Mouse (Mus musculus) right cerebral cortex, adult 18-20 months (tissue): Measurements from ENCODE around the gene Ltn1.

Experiments
- DNase-seq: peaks from one replicate; pipeline ENCODE4 v3.0.0; 2022; ENCODE audit warnings: mixed read lengths

Gene Ltn1

GRCm38 (mm10) chr16:87432033-87432814, at the start of gene Ltn1:
Ltn1 (minus strand) TSS chr16:87432612.
- DNase-seq = peak; percentile 99

- no peak for DNase-seq
Measured at GRCm38 (mm10) chr16:87470579-87470978, 38.2 kb upstream of the Ltn1 start.

DNA sequence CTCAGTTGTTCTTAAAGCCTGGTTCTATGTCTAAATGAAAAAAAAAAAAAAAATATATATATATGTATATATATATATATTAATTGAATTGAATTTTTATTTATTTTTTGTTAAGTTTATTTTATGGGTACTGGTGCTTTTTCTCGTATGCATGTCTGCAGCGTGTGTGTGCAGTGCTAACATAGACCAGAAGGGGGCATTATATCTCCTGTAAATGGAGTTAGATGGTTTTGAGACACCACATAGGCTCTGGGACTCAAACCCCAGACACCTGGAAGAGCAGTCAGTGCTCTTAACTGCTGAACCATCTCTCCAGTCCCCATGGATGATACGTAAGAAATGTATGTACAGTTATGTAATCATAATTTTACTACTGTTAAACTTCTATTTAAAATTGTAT, 26.3 kb upstream of the Ltn1 start:
- DNase-seq = no peak

DNA sequence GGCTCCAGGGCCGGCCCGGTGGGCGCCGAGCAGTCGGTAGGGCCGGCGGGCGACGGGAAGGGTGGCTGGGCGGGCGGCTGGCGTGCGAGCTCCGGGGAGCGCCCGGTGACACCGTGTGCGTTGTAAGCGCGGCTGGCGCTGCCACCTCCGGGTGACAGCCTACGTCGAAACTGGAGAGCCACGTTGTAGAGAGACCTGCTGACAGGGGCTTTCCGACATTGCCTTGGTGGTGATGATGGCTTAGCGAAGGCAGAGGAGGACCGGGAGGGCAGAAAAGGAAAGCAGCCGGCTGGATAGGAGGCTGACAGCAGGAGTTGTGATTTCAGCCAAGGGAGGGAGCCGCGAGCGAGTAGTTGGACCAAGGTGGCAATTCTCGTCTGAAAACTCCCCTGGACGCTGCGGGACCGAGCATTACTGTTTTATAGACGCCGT, 22.8 kb upstream of the Ltn1 start:
- DNase-seq = no peak

DNA sequence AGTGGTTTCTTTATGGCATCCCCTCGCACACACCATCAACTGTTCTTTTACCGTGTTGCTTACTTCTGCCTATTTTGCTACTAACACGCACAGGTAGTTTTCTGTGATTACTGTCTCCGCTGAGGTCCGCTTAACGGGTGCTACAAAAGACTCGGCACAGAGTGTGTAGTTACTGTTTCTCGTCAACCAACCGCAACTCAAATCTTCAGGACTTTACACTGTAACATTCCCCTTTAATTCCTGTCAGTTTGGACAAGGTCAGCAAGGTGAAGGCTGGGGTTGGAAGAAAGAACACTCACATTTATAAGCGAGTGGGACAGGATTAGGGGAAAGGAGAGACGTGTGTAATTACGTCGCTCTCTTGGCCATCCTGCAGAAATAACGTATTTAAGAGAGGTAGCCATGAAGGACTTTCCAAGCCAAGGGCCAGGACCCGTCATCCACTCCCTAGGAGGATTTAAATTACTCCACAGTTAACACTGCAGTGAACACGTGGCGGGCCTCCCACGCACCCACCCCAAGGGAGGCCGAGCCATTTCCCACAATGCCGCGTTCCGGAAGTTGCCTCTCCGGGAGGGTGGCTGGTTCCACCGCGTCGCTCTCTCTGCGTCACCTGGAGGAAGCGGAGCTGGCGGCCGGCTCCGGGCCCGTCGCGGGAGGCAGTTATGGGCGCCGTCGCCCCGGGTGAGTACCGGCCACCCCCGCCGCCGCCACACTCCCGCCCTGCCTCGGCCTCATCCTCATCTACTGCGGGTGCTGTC, 22.2 kb upstream of the Ltn1 start, which contains the start of gene Usp16:
Usp16 (plus strand) TSS at position 285 of the 761 bp plus-strand sequence.
- peak; percentile 96 for DNase-seq

- DNase-seq = no peak
Measured at GRCm38 (mm10) chr16:87453226-87453625, 20.8 kb upstream of the Ltn1 start.

DNA sequence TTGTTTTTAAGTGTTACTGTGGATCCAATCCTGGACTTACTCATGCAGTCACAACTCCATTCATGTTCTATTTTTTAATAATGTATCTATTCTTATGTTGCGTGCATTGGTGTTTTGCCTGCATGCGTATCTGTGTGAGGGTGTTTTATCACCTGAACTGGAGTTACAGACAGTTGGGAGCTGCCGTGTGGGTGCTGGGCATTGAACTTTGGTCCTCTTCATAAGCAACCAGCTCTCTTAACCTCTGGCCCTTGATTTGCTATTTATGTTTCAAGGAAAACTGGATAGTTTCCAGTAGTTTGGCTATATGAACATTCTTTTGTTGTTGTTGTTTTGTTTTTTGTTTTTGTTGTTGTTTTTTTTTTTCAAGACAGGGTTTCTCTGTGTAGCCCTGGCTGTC, 13.1 kb upstream of the Ltn1 start:
- DNase-seq = no peak

- no peak for DNase-seq
Measured at GRCm38 (mm10) chr16:87445110-87445509, 12.7 kb upstream of the Ltn1 start.

DNA sequence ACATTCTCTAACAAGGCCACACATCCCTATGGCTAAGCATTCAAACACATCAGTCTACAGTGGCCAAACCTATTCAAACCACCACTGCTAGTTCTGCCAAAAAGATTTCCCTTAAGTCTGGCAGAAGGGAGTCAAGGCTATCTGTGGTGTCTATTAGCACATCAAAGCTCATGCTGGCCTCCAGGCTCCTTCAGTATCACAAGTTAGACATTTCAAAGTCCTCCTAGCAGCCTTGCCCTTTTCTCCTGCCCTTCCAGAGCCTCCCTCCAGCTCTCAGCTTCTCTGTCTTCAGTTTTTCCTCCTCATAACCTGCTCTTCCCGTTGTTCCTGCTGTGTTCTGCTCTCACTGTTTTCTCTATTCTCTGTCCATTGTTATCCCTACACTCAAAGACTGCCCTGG, 11.7 kb upstream of the Ltn1 start:
- DNase-seq = no peak

GRCm38 (mm10) chr16:87443245-87443644, 10.8 kb upstream of the Ltn1 start:
- no peak for DNase-seq

DNA sequence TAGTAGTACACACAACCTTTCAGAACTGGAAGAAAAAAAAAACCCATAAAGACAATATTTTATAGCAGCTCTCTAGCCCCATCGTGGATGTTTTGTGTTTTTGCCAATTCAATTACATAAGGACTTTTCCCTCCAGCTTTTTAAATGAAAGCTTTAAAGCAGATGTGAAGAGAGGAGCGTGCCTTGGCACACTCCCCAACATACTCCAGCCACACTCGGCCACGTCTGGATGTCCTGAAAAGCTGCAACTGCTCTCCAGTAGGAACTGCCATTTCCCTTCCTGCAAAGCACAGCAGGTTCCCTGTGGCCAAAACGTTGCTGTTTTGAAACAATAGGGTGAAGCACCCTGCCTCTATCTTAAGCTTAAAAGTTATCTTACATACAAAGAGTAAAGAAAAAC, 9.9 kb upstream of the Ltn1 start:
- DNase-seq = no peak

DNA sequence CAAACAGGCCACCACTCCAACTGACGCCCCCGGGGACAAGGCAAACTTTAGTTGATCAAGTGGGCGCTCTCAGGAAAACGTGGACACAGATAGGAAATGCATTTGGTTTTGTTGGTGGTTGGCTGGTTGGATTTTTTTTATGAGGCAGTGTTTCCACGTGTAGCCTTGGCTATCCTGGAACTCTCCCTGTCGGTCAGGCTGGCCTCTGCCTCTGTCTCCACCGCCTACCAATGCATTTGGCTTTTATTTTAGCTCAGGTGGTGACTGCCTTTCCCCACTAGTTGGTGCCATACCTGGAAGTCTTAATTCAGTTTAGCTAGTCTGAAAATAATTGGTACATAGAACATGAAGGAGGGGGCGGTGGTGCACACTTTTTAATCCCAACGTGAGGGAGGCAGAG, 8.7 kb upstream of the Ltn1 start:
- no peak for DNase-seq

DNA sequence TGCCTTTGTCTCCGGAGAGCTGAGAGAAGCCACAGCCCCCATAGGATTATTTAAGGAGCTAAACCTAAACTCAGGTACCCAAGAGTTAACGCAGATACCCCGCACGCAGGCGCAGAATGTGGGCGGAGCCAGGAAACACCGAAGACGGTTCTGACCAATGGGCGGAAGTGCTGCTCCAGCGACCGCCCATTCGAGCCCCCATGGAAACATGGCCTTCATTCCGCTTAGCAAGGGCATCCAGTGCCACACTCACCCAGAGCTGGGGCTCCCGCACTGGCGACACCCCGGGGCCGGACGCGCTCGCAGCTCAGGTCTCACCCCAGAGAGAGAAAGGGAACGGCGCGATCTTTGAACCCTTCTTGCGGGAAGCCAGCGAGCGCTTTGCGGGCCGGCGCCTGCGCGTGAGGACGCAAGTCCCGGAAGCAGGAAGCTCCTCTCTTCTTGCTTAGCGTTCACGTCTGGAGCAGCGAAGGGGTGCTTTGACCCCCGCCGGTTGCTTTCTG, 7.8 kb upstream of the Ltn1 start, which contains the start of gene Rwdd2b:
Rwdd2b (minus strand) TSS at position 390 of the 503 bp plus-strand sequence.
- peak; percentile 95 for DNase-seq

DNA sequence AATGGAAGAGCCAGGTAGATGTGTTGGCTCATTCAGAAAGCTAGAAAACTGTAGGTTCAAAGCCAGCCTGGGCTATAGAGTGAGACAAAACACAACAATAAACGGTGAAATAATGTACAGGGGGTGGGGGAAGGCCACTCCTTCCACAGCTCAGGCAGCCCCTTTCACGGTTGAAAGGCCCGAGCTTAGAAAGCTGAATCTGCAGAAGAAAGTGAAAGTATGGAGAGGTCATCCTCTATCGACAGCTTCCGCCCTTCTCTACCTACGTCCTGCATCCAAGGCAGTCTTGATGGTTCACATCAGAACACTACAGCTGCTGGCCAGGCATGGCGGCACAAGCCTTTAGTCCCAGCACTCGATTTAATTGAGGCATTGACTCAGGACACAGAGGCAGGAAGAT, 6.3 kb upstream of the Ltn1 start:
- no peak for DNase-seq

DNA sequence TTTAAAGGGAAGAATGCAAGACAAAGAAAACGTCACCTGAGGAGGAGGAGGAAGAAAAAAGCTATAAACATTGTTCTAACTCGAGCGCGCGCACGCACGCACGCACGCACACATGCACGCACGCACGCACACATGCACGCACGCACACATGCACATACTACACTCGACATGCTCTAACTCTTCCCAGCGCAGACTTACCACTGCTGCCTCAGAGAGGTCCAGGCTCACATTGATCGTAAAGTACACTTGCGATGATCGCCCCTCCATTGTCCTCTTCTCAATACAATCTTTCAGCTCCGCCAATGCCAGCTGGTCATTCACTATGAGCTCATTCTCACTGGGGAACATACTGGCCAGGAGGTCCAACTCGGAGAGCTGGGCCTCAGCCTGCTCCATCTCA, 4.7 kb upstream of the Ltn1 start:
- no peak for DNase-seq

DNA sequence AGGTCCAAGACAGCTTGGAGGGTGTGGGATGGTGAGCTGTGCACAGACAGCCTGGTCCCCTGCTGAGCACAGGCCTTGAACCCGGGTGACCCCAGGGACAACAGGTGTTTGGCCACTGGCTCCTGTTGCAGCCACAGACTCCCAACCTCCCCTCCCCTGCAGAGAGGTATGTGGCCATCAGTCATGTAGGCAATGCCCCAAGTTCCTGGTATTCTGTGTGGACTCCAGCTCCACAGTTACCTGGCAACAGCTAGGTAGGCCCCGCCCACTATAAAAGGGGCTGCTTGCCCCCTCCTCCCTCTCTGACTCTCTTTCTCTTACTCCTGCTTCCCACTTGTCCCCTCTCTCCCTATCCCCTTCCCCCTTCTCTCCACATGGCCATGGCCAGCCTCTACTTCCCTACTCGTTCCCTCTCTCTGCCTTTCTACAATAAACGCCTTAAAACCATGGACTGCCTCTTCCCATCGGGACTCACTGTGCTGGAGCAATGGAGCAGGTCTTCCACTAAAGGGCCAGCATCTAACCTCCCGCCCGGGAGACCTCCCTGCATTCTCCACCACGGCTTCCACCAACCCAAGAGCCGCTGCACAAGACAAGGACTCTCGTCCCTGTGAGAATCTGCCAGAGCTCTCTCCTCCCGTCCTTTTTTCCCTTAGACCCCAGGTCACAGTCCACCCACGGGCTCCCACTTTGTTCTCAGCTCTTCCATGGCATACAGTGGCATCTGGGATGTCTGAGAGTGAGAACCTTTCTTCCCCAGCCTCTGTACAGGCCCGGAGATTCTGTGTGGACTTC, 3.2 kb upstream of the Ltn1 start:
- DNase-seq = no peak

DNA sequence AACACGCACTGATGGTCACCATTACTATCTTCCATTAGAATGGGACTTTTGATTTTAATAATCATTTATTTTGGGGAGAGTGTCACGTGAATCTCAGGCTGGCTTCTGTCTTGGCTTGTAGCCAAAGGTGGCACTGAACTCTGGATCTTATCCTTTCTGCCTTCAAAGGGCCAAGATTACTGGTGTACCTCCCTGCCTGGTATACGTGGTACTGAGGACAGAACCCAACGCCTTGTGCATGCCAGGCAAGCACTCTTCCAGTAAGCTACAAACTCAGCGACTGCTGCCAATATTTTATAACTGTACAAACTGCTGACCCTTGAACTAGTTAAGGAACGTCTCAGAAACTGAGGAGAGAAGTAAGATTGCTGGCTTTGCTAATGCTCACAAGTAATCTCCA, 2.5 kb upstream of the Ltn1 start:
- DNase-seq = no peak

DNA sequence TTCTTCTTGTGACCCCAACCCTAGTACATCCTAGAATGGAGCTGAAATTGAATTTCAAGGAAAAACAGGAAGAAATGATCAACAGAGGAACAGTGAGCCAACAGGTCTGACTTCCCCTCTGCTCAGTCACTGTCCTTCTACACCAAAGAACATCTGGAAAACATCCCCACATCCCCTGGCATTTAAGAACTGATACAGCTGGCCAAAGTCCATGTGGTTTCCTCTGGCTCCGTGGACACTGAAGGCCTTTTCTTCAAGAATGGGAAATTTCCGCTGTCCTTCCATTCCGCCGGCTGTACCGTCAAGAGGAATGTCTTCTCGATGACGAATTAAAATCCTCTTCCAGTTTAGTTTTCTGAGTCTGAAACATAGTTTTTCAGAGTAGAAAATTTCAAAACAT, 1.9 kb upstream of the Ltn1 start:
- DNase-seq = no peak

- DNase-seq = no peak
Measured at GRCm38 (mm10) chr16:87427516-87427915, 4.9 kb downstream of the Ltn1 start.

DNA sequence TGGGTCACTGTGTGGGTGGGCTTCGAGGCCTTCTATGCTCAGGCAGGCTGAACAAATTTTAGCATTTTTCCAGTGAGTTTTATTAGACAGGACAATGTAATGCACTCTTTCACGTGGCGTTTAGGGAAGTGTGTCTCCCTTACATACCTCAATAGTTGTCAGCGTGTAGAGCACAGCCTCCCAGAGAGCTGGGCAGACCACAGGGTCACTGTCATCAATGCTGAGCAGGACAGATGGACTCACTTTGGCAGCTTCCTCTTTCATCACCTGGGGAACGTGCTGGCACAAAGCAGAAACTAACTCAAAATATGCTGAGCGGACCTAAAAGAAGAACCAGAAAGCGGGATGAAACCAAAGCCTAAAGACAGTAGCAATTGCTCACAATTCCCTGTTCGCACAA, 11.8 kb downstream of the Ltn1 start:
- no peak for DNase-seq

- no peak for DNase-seq
Measured at GRCm38 (mm10) chr16:87405001-87405400, 27.4 kb downstream of the Ltn1 start.

DNA sequence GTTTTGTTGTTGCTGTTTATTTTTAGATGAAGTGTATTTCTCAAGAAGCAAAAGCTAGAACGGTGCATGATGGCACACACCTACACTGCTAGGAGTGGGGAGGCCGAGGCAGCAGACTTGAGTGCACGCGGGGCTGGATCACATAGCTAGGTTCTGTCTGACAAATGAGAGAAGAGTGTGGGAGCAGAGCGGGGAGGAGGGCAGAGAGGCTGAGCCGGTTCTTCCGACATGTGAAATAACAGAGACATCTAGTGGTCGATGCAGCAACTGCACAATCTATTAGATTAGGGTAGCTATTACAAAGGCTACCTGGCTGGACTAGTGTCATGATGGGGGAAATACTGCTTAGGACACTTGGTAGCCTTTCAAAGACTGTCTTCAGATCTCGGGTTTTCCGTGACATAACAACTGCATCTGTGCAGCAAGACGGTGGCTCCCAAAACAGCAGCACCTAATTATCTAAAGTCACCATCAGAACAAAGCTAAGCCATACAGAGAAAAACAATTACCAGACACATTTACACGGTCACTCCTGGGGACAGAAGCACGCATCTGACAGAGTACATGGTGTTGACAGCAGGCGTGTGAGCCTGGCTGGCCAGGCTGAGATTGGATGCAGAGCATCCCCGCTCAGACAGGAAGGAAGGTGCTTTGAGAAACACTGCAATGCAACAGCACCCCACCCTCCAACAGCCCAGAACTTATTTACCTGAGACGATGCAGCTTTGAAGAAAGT, 38.4 kb downstream of the Ltn1 start:
- peak; percentile 72 for DNase-seq
